Mouse (Mus musculus) adrenal gland, adult (tissue): ENCODE data around the gene Clock.

ENCODE experiments used
- DNase-seq, 2 experiments: peaks; one replicate each; pipeline ENCODE4 v3.0.0; 2022 to 2023; ENCODE audit warnings: low spot score in 1 of 2; ENCODE audit not compliant: inconsistent age in 2 of 2

Gene Clock

GRCm38 (mm10) chr5:76285699-76286098, 18.9 kb downstream of the Clock start:
- DNase-seq: no peak

GRCm38 (mm10) chr5:76283890-76284289, 20.7 kb downstream of the Clock start:
- DNase-seq: peak; percentile 24 to 66

- DNase-seq: no peak
These were observed 29.6 kb downstream of the Clock start for GRCm38 (mm10) chr5:76274977-76275376.

- no peak for DNase-seq
These were observed 53.6 kb downstream of the Clock start for GRCm38 (mm10) chr5:76250948-76251347.

GRCm38 (mm10) chr5:76246539-76246938, 58.1 kb downstream of the Clock start:
- no peak for DNase-seq

- DNase-seq: no peak
These were observed 59.2 kb downstream of the Clock start for GRCm38 (mm10) chr5:76245419-76245818.

GRCm38 (mm10) chr5:76244430-76244829, 60.2 kb downstream of the Clock start:
- no peak for DNase-seq

GRCm38 (mm10) chr5:76243929-76244328, 60.7 kb downstream of the Clock start:
- no peak for DNase-seq

- DNase-seq: no peak
These were observed 61.3 kb downstream of the Clock start for GRCm38 (mm10) chr5:76243274-76243673.

- DNase-seq: no peak
These were observed 73.3 kb downstream of the Clock start for GRCm38 (mm10) chr5:76231171-76231855.

GRCm38 (mm10) chr5:76216691-76217090, 87.9 kb downstream of the Clock start:
- no peak for DNase-seq

GRCm38 (mm10) chr5:76208066-76208465, 96.5 kb downstream of the Clock start:
- no peak for DNase-seq

- peak in 1 of 2 experiments; percentile 69 for DNase-seq
These were observed 98.7 kb downstream of the Clock start for GRCm38 (mm10) chr5:76205886-76206285.

GRCm38 (mm10) chr5:76203171-76203570, 101.4 kb downstream of the Clock start:
- DNase-seq: no peak

- DNase-seq: peak; percentile 38 to 68
These were observed 105.2 kb downstream of the Clock start for GRCm38 (mm10) chr5:76199346-76199745.

- no peak for DNase-seq
These were observed 110.1 kb downstream of the Clock start for GRCm38 (mm10) chr5:76194377-76194945.

GRCm38 (mm10) chr5:76193075-76193474, 111.5 kb downstream of the Clock start:
- DNase-seq: no peak

GRCm38 (mm10) chr5:76190609-76191008, 114.0 kb downstream of the Clock start:
- DNase-seq: no peak

GRCm38 (mm10) chr5:76187885-76188284, 116.7 kb downstream of the Clock start:
- no peak for DNase-seq

- peak; percentile 79 to 92 for DNase-seq
These were observed 120.1 kb downstream of the Clock start for GRCm38 (mm10) chr5:76184286-76185080.

GRCm38 (mm10) chr5:76183750-76184261, 120.8 kb downstream of the Clock start, which contains the start of gene Tmem165:
Gene Tmem165 (plus strand): TSS chr5:76183880.
- DNase-seq: peak; percentile 96 to 98
